Mouse (Mus musculus) adrenal gland (tissue): ENCODE measurements around the gene Lpin2.

ENCODE experiments used
- intact Hi-C: fragments of 180-260 bp; cut with DNase I; formaldehyde crosslinking; loops from one replicate; pipeline ENCODE4 v1.15.1; 2025

Lpin2 gene

GRCm38 (mm10) chr17:71227128-71227895, 45.0 kb downstream of the Lpin2 start:
- intact Hi-C loops = no loop called here

- intact Hi-C loops = no loop called here
Measured at GRCm38 (mm10) chr17:71228651-71229050, 46.3 kb downstream of the Lpin2 start.

GRCm38 (mm10) chr17:71230108-71230709, 47.8 kb downstream of the Lpin2 start:
- intact Hi-C loops = no loop called here

GRCm38 (mm10) chr17:71231998-71232397, 49.6 kb downstream of the Lpin2 start:
- intact Hi-C loops = no loop called here

- intact Hi-C loops = no loop called here
Measured at GRCm38 (mm10) chr17:71233210-71233609, 50.9 kb downstream of the Lpin2 start.

GRCm38 (mm10) chr17:71234041-71234594, 51.8 kb downstream of the Lpin2 start:
- intact Hi-C loops = no loop called here

GRCm38 (mm10) chr17:71235229-71235958, 53.0 kb downstream of the Lpin2 start:
- intact Hi-C loops = no loop called here

GRCm38 (mm10) chr17:71238494-71238893, 56.1 kb downstream of the Lpin2 start:
- intact Hi-C loops = no loop called here

- intact Hi-C loops = no loop called here
Measured at GRCm38 (mm10) chr17:71240811-71241210, 58.5 kb downstream of the Lpin2 start.

GRCm38 (mm10) chr17:71242666-71243065, 60.3 kb downstream of the Lpin2 start:
- intact Hi-C loops = no loop called here

- intact Hi-C loops = no loop called here
Measured at GRCm38 (mm10) chr17:71245133-71245532, 62.8 kb downstream of the Lpin2 start.

- intact Hi-C loops = no loop called here
Measured at GRCm38 (mm10) chr17:71246022-71246421, 63.7 kb downstream of the Lpin2 start.

- intact Hi-C loops = no loop called here
Measured at GRCm38 (mm10) chr17:71248963-71249362, 66.6 kb downstream of the Lpin2 start.

- intact Hi-C loops = no loop called here
Measured at GRCm38 (mm10) chr17:71250046-71250445, 67.7 kb downstream of the Lpin2 start.

GRCm38 (mm10) chr17:71250819-71251600, 68.7 kb downstream of the Lpin2 start:
- intact Hi-C loops = no loop called here

- intact Hi-C loops = no loop called here
Measured at GRCm38 (mm10) chr17:71251601-71252001, 69.2 kb downstream of the Lpin2 start.

- intact Hi-C loops = no loop called here
Measured at GRCm38 (mm10) chr17:71252101-71252500, 69.7 kb downstream of the Lpin2 start.

- intact Hi-C loops = no loop called here
Measured at GRCm38 (mm10) chr17:71253391-71253790, 71.0 kb downstream of the Lpin2 start.

GRCm38 (mm10) chr17:71254106-71254505, 71.7 kb downstream of the Lpin2 start:
- intact Hi-C loops = no loop called here

GRCm38 (mm10) chr17:71254736-71255135, 72.4 kb downstream of the Lpin2 start:
- intact Hi-C loops = no loop called here

- intact Hi-C loops = no loop called here
Measured at GRCm38 (mm10) chr17:71256068-71256615, 73.8 kb downstream of the Lpin2 start.
